Mouse (Mus musculus): Measurements from ENCODE around the gene Olfr1414.

- no peak for TF ChIP-seq CTCF (IDR thresholded peaks at IDR 0.05; ENCODE audit: control insufficient read depth, insufficient read depth, insufficient replicate concordance, low read depth, low read length)
- no peak for TF ChIP-seq POLR2A (IDR thresholded peaks at IDR 0.05; ENCODE audit: control insufficient read depth, low read depth, low read length)
These were observed 20.6 kb upstream of the Olfr1414 start for GRCm38 (mm10) chr1:92539071-92539470.
